Mouse (Mus musculus): ENCODE measurements around the gene Sema3d.

The Sema3d gene

DNA sequence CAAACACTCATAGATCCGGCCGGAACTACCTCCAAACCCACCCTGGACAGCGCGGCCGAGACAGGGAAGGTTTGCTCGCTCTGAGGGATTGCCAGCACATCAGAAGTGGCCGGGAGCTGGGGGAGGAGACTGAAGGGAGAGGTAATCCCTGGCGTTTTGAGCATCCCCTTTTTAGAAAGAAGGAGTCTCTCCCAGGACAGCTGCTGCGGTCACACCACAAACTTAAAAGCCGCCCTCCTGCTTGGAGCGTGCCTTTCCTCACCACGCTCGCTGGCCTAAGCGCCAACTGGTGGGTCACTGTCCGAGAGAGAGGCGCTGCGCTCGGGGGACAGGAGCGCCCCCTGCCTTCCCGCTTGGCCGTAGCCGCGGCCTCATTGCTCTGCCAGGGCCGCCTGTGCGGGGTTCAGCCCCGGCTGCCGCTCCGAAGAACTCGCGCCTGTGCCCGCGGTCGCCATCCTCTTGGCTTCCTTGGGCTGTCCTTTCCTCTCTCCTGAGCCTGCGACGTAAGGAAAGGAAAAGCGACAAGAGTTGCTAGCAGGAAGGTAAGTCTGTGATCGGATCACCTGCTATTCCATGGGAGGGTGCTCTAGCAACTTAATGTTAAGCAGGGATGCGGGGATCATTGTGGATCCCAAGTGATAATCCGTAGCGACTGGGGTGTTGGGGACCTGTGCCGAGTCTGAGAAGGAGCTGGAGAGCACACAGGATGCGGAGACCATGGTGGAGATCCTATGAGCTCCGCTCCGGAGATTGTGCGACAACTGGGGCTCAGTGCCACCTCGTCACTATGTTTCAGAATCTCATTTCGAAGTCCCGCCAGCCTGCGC is at the start of gene Sema3d:
TSS of gene Sema3d (plus strand) at position 253 of the 827 bp plus-strand sequence.
- in situ Hi-C loops (cut with MboI; ENCODE audit: unreplicated experiment in 2 of 2): no loop called here

DNA sequence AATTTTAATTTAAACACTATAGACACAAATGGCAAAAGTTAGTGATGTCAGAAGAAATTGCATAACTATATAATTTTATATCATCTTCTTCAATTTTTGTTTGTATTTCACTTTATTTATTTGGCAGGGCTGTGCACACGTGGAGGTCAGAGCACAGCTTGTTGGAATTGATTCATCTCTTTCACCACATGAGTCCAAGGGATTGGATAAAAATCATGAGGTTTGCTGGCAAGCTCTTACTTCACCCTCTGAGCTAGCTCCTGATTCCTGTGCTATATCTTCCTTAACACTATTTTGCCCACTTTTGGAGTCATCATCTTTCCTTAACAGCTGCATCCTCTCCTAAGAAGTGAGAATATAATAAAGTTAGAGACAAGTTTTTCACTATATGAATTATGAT is 5.9 kb upstream of the Sema3d start:
- in situ Hi-C loops (cut with MboI; ENCODE audit: unreplicated experiment in 2 of 2): no loop called here

DNA sequence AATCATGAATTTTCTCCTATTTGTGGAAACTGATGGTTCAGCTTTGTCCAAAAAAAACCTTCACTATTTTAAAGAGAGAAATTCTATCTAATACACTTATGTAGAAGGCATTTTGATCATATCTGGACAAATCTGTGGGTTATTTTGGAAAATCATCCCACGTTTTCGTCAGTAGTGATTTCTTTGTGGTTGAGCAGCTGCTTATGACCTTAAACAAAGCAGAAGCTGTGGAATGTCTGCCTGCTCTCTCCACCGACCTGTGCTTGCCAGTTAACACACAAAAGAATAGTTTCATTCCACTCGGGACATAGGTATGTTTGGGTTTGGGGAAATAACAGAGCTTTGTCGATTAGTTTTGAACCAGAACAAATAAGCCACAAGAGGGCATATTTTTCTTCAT is 4.3 kb upstream of the Sema3d start:
- in situ Hi-C loops (cut with MboI; ENCODE audit: unreplicated experiment in 2 of 2): no loop called here

GRCm38 (mm10) chr5:12382010-12382409 is 1.2 kb upstream of the Sema3d start:
- in situ Hi-C loops (cut with MboI; ENCODE audit: unreplicated experiment in 2 of 2): no loop called here

- in situ Hi-C loops (cut with MboI; ENCODE audit: unreplicated experiment in 2 of 2): no loop called here
Observed at GRCm38 (mm10) chr5:12383960-12384285, 738 bp downstream of the Sema3d start.

- in situ Hi-C loops (cut with MboI; ENCODE audit: unreplicated experiment in 2 of 2): no loop called here
Observed at GRCm38 (mm10) chr5:12392667-12393066, 9.5 kb downstream of the Sema3d start.

DNA sequence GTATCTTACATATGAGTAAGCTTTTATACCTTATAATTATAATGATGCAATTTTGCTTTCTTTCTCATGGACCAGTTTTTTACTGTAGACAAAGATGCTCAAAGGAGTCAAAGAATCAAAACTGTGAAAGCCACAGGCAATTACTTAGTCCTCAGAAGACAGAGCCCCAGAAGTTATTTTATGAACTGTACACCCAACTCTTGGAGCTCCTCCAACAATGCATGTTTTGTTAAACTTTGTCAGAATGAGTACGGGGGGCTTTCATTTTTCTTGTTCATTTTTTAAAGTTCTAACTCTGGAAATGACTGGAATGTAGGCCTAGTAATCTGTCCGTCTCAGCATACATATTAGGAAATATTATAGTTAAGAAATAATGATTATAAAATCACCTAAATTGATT is 16.1 kb downstream of the Sema3d start:
- in situ Hi-C loops (cut with MboI; ENCODE audit: unreplicated experiment in 2 of 2): no loop called here

GRCm38 (mm10) chr5:12404229-12404628 is 21.0 kb downstream of the Sema3d start:
- in situ Hi-C loops (cut with MboI; ENCODE audit: unreplicated experiment in 2 of 2): no loop called here

DNA sequence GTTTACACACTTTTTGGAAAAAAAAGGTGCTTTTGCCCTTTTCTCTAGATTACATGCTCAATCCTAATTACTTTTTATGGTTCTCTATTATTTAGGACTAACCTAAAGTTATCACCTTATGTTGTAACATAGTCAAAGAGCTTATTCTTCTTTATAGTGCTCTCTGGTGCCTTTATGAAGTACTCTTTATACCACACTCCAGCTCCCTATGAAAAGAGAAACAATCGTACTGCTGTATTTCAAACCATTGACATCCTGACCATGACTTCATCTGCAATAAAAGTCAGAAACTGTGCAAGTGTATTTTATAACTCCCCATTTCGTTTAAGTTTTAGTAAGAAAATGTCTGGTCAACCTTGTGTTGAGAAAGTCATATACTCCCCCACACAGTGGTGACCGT is 29.4 kb downstream of the Sema3d start:
- in situ Hi-C loops (cut with MboI; ENCODE audit: unreplicated experiment in 2 of 2): no loop called here

- in situ Hi-C loops (cut with MboI; ENCODE audit: unreplicated experiment in 2 of 2): no loop called here
Observed at GRCm38 (mm10) chr5:12423264-12423663, 40.1 kb downstream of the Sema3d start.

GRCm38 (mm10) chr5:12441737-12442136 is 58.6 kb downstream of the Sema3d start:
- in situ Hi-C loops (cut with MboI; ENCODE audit: unreplicated experiment in 2 of 2): no loop called here

DNA sequence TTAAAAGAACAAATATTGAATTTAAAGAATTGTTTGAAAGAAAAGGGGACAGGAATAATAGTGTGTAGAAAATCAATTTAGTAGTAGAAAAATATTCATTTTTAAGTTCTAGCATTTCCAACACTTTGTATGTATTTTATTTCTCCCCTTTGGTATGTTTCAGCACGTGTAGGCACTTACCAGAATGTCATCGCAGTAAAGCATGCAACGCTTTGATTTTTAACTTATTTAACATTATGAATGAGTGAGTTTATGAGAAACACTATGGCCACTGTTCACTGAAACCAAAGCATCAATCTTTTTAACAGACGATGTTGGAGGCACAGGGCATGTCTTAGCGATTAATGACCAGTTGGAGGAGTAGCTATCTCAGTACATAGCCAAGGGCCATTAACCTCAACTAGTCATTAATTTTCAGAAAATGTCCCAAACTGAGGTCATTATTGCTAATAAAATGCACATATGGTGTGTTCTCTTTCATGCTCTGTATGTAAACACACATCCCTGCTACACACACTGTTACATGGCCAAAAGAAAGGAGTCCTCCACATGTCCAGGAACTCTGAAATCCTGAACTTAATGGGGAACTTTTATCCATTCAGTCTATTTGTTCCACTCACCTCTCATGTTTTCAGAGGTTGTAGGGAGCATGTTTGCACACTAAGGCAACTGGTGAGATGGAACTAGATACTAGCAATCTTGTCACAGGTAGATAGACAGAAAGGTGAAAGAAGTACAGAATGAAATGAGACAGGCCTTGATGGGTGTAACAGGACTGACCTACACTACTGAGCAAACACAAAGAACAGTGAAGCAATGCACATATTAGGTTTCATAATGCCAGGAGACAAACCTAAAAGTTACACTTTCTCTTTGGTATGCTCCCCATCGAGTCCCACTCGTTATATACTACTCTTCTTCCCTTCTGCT is 59.3 kb downstream of the Sema3d start:
- in situ Hi-C loops (cut with MboI; ENCODE audit: unreplicated experiment in 2 of 2): no loop called here

DNA sequence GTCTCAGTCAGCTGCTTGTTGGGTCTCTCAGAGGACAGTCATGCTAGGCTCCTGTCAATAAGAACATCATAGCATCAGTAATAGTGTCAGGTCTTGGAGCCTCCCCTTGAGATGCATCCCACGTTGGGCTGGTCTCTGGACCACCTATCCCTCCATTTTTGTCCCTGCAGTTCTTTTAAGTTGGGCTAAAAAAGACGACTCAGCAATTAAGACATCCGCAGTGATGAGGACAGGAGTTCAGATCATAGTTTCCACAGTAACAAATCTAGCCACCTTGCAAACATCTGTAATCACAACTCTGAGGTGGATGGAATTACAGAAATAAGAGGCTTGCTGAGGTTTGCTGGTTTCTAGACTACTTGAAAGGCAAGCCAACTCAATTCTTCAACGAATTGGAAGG is 67.9 kb downstream of the Sema3d start:
- in situ Hi-C loops (cut with MboI; ENCODE audit: unreplicated experiment in 2 of 2): no loop called here

DNA sequence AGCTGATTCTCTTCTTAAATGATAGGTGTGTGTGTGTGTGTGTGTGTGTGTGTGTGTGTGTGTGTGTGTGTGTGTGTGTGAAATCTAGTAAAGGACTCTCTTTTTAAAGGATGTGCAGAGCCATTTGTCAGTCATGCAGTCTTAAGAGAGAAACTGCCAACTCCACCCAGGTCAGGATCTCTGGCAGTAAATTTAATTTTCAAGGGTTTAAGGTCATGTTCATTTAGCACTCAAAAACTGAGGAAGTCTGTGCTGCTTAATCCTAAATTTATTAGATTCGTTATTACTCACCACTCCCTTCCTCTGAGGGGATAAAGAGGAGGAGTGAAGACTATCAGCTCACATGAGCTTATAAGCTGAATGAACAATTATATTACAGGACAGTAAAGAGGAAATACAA is 71.8 kb downstream of the Sema3d start:
- in situ Hi-C loops (cut with MboI; ENCODE audit: unreplicated experiment in 2 of 2): no loop called here

- in situ Hi-C loops (cut with MboI; ENCODE audit: unreplicated experiment in 2 of 2): no loop called here
Observed at GRCm38 (mm10) chr5:12457509-12457908, 74.3 kb downstream of the Sema3d start.

DNA sequence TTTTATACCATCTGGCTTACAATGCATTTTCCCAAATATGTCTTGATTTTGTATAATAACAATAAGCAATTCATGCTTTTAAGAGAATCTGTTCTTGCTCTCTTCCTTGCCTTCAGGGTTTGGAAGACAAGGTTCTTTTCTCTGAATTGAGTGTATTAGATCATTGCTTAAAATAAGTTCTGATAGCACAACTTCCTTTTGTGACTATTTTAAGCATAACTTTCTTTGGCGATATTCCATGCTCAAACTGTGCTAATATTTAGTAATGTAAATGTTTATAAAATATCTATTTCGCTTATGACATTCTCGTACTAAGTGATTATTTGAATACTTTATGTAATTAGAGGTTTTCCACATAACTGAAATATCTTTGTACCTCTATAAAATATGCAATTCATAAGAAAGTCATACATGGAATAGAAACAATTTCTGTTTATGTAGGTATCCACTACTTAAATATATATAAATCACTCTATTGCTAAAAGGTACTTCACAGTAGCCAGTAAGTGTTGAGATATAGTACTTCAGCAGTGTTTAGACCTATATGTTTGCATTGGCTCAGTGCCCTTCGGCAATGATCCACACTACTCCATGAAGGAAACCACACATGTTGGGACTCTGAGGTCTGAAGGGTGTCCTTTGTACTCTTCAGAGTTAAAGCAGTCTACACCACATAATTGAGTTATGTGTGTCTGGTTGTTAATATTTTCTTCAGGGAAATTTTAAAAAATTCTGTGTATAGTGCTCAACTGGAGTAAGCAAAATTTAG is 84.6 kb downstream of the Sema3d start:
- in situ Hi-C loops (cut with MboI; ENCODE audit: unreplicated experiment in 2 of 2): no loop called here

DNA sequence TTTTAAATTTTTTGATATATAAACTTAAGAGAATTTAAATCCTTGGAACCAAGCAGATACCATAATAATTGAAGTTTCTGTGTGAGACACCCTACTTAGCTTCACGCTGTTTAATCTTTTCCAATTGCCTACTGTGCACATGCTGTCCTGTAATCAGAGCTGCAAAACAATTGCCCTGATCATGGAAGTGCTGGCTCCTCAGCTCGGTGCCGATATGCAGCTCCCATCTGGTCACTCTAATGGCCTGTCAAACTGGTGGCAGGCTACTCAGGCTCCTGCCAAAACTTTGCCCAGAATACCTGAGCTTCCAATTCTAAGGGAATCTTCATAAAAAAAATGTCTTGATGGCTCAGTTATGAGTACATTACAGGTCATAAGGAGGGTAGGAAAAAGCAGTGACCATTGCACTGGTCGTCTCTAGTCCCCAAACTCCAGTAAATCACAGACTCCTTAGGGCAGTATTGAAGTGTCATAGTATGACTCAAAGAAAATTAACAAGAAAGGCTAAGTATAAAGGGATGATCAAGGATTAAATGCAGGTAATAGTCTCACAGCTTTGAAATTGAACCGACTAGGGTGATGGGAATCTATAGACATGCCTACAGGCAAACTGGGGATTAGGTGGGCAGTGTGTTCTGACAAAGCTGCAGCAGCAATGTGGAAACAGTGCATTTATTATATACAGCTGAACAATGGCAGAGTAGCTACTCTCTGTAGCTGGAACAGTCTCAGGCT is 91.9 kb downstream of the Sema3d start:
- in situ Hi-C loops (cut with MboI; ENCODE audit: unreplicated experiment in 2 of 2): loop anchor here in 1 of 2 experiments (10.0 kb wide), 1 partner anchor 110 kb away; no protein-coding TSS in a partner anchor

- in situ Hi-C loops (cut with MboI; ENCODE audit: unreplicated experiment in 2 of 2): loop anchor here in 1 of 2 experiments (10.0 kb wide), 1 partner anchor 111 kb away; no protein-coding TSS in a partner anchor
Observed at GRCm38 (mm10) chr5:12475639-12475916, 92.4 kb downstream of the Sema3d start.

- in situ Hi-C loops (cut with MboI; ENCODE audit: unreplicated experiment in 2 of 2): no loop called here
Observed at GRCm38 (mm10) chr5:12487926-12488325, 104.7 kb downstream of the Sema3d start.

- in situ Hi-C loops (cut with MboI; ENCODE audit: unreplicated experiment in 2 of 2): no loop called here
Observed at GRCm38 (mm10) chr5:12491704-12492103, 108.5 kb downstream of the Sema3d start.
